Mouse (Mus musculus): ENCODE data around the gene Socs2.

The Socs2 gene

GRCm38 (mm10) chr10:95426207-95427115 lies 9.5 kb upstream of the Socs2 start:
- intact Hi-C loops (cut with DNase I) = no loop called here

GRCm38 (mm10) chr10:95422681-95423080 lies 5.7 kb upstream of the Socs2 start:
- intact Hi-C loops (cut with DNase I) = no loop called here

GRCm38 (mm10) chr10:95420284-95420683 lies 3.3 kb upstream of the Socs2 start:
- intact Hi-C loops (cut with DNase I) = no loop called here

GRCm38 (mm10) chr10:95419726-95420125 lies 2.7 kb upstream of the Socs2 start:
- intact Hi-C loops (cut with DNase I) = loop anchor here (2.0 to 10.0 kb wide), 3 partner anchors 55 to 427 kb away; no protein-coding TSS in a partner anchor

GRCm38 (mm10) chr10:95418631-95419030 lies 1.7 kb upstream of the Socs2 start:
- intact Hi-C loops (cut with DNase I) = loop anchor here (2.0 to 10.0 kb wide), 3 partner anchors 56 to 426 kb away; no protein-coding TSS in a partner anchor

- intact Hi-C loops (cut with DNase I) = loop anchor here (2.0 to 10.0 kb wide), 5 partner anchors 57 to 425 kb away; no protein-coding TSS in a partner anchor
Observed at GRCm38 (mm10) chr10:95417496-95418236, 686 bp upstream of the Socs2 start.

GRCm38 (mm10) chr10:95416361-95416684 lies 657 bp downstream of the Socs2 start:
- intact Hi-C loops (cut with DNase I) = loop anchor here (2.0 to 10.0 kb wide), 4 partner anchors 94 to 424 kb away; no protein-coding TSS in a partner anchor

- intact Hi-C loops (cut with DNase I) = loop anchor here (2.0 to 10.0 kb wide), 5 partner anchors 93 to 423 kb away; no protein-coding TSS in a partner anchor
Observed at GRCm38 (mm10) chr10:95415533-95416360, 1.2 kb downstream of the Socs2 start.

GRCm38 (mm10) chr10:95415159-95415532 lies 1.8 kb downstream of the Socs2 start:
- intact Hi-C loops (cut with DNase I) = loop anchor here (2.0 to 10.0 kb wide), 3 partner anchors 150 to 423 kb away; no protein-coding TSS in a partner anchor

GRCm38 (mm10) chr10:95414316-95415158 lies 2.4 kb downstream of the Socs2 start:
- intact Hi-C loops (cut with DNase I) = loop anchor here (2.0 to 10.0 kb wide), 3 partner anchors 150 to 422 kb away; no protein-coding TSS in a partner anchor

GRCm38 (mm10) chr10:95411139-95411538 lies 5.8 kb downstream of the Socs2 start:
- intact Hi-C loops (cut with DNase I) = loop anchor here (10.0 kb wide), 1 partner anchor 196 kb away; no protein-coding TSS in a partner anchor

- intact Hi-C loops (cut with DNase I) = loop anchor here (10.0 kb wide), 1 partner anchor 196 kb away; no protein-coding TSS in a partner anchor
Observed at GRCm38 (mm10) chr10:95410709-95411108, 6.3 kb downstream of the Socs2 start.

- intact Hi-C loops (cut with DNase I) = loop anchor here (10.0 kb wide), 1 partner anchor 195 kb away; no protein-coding TSS in a partner anchor
Observed at GRCm38 (mm10) chr10:95410209-95410608, 6.8 kb downstream of the Socs2 start.

- intact Hi-C loops (cut with DNase I) = no loop called here
Observed at GRCm38 (mm10) chr10:95409149-95409548, 7.8 kb downstream of the Socs2 start.

- intact Hi-C loops (cut with DNase I) = no loop called here
Observed at GRCm38 (mm10) chr10:95408487-95408886, 8.5 kb downstream of the Socs2 start.

GRCm38 (mm10) chr10:95407541-95408160 lies 9.3 kb downstream of the Socs2 start:
- intact Hi-C loops (cut with DNase I) = no loop called here

GRCm38 (mm10) chr10:95404774-95405173 lies 12.2 kb downstream of the Socs2 start:
- intact Hi-C loops (cut with DNase I) = no loop called here

- intact Hi-C loops (cut with DNase I) = no loop called here
Observed at GRCm38 (mm10) chr10:95399689-95400354, 17.2 kb downstream of the Socs2 start.

- intact Hi-C loops (cut with DNase I) = no loop called here
Observed at GRCm38 (mm10) chr10:95398489-95398888, 18.5 kb downstream of the Socs2 start.

All from adrenal gland (tissue).